Mouse (Mus musculus): ENCODE results near the gene Gm32742. TPM values are rescaled to one million over a fixed set of nuclear protein-coding genes. Genes with fewer than 3 reads are reported as not detected.
"Not testable (repeated sequence)": the region's sequence is repeated elsewhere in the genome, so short reads cannot be mapped to it uniquely, and the experiment has no call there.

The Gm32742 gene
- polyA plus RNA-seq, 1 experiment from 2014 or later, result not detected

DNA sequence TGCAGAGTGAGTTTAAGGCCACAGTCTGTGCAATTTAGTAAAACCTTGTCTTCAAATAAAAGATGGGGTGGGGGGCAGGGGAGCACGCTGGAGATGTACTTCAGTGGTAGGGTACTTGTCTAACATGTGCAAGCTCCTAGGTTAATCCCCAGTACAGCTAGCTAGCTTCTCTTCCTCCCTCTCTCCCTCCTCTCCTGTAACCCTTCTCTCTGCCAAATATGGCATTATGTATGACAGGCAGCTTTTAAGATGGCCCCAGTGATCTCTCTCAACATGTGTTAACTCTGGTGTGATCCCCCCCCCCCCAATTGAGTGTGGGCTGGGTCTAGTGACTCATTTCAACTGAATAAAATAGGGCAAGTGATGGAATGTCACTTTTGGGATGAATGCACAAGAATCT is 21.9 kb downstream of the Gm32742 start:
- H3K9me3 ChIP-seq (replicated peaks; ENCODE audit: control insufficient read depth, low read length), result no peaks in the 10 kb centered on the region
- H3K27me3 ChIP-seq (ENCODE audit: control insufficient read depth, insufficient read depth, low read length), result no peaks in the 10 kb centered on the region
- DNase-seq (ENCODE audit: low spot score) (no peak), ATAC-seq (replicated peaks; ENCODE audit: insufficient number of reproducible peaks, low FRiP score, low TSS enrichment, low read depth) (no peak)
- no peak overlapping the region for H3K9ac ChIP-seq (replicated peaks; ENCODE audit: low read length)
- no peak overlapping the region for H3K4me2 ChIP-seq (ENCODE audit: low read depth, low read length)
- no peak overlapping the region for H3K4me3 ChIP-seq (ENCODE audit: low read depth, low read length)
- H3K4me1 ChIP-seq (ENCODE audit: control insufficient read depth, insufficient read depth, low read length), result no peaks in the 10 kb centered on the region
- 92% methylated on average over 1 of the region's 1 CpGs for WGBS
- H3K27ac ChIP-seq (replicated peaks; ENCODE audit: low read depth, low read length), result no peak overlapping the region
- no peaks in the 10 kb centered on the region for H3K36me3 ChIP-seq (replicated peaks; ENCODE audit: control insufficient read depth, insufficient read depth, low read depth, low read length)

DNA sequence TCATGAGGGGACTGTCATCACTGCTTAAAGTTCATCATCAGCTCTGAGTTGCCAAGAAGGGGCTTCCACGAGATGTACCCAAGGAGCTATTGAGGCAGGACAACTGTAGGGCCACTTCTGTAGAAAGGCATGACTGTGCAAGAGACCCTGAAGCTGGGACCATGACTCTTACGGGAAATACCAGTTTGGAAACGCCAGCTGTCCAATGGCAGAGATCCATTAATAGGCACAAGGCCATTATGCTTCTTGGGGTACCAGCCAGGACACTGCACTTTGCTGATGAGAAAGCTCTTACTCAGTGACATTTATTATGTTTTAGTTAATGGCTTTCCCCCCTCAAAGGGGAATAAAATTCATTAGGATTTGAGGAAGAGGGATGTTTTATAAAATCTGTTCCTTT is 24.6 kb downstream of the Gm32742 start:
- H3K27ac ChIP-seq (replicated peaks; ENCODE audit: low read depth, low read length), result no peak overlapping the region
- no peak overlapping the region for H3K4me3 ChIP-seq (ENCODE audit: low read depth, low read length)
- H3K36me3 ChIP-seq (replicated peaks; ENCODE audit: control insufficient read depth, insufficient read depth, low read depth, low read length), result no peaks in the 10 kb centered on the region
- H3K4me2 ChIP-seq (ENCODE audit: low read depth, low read length), result no peak overlapping the region
- H3K4me1 ChIP-seq (ENCODE audit: control insufficient read depth, insufficient read depth, low read length), result no peaks in the 10 kb centered on the region
- no peaks in the 10 kb centered on the region for H3K27me3 ChIP-seq (ENCODE audit: control insufficient read depth, insufficient read depth, low read length)
- WGBS, result 88% methylated on average over 3 of the region's 3 CpGs
- DNase-seq (ENCODE audit: low spot score) (no peak), ATAC-seq (replicated peaks; ENCODE audit: insufficient number of reproducible peaks, low FRiP score, low TSS enrichment, low read depth) (no peak)
- no peaks in the 10 kb centered on the region for H3K9me3 ChIP-seq (replicated peaks; ENCODE audit: control insufficient read depth, low read length)
- H3K9ac ChIP-seq (replicated peaks; ENCODE audit: low read length), result no peak overlapping the region

DNA sequence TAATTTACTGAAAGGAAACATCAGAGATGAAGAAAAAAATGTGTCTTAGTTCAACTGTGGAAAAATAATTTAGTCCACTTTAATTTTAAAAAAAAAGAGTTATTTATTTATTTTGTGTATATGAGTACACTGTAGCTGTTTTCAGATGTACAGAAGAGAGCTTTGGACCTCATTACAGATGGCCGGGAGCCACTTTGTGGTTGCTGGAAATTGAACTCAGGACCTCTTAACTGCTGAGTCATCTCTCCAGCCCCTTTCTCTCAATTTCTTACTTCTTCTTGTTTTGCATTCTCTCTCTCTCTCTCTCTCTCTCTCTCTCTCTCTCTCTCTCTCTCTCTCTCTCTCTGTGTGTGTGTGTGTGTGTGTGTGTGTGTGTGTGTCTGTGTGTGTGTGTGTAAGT is 25.9 kb downstream of the Gm32742 start:
- not testable (repeated sequence) for H3K4me2 ChIP-seq (ENCODE audit: low read depth, low read length); H3K27ac ChIP-seq (replicated peaks; ENCODE audit: low read depth, low read length); ATAC-seq (replicated peaks; ENCODE audit: insufficient number of reproducible peaks, low FRiP score, low TSS enrichment, low read depth); H3K36me3 ChIP-seq (replicated peaks; ENCODE audit: control insufficient read depth, insufficient read depth, low read depth, low read length); DNase-seq (ENCODE audit: low spot score); H3K9me3 ChIP-seq (replicated peaks; ENCODE audit: control insufficient read depth, low read length); H3K4me3 ChIP-seq (ENCODE audit: low read depth, low read length); H3K27me3 ChIP-seq (ENCODE audit: control insufficient read depth, insufficient read depth, low read length); H3K4me1 ChIP-seq (ENCODE audit: control insufficient read depth, insufficient read depth, low read length); H3K9ac ChIP-seq (replicated peaks; ENCODE audit: low read length)
- 83% methylated on average over 1 of the region's 1 CpGs for WGBS

DNA sequence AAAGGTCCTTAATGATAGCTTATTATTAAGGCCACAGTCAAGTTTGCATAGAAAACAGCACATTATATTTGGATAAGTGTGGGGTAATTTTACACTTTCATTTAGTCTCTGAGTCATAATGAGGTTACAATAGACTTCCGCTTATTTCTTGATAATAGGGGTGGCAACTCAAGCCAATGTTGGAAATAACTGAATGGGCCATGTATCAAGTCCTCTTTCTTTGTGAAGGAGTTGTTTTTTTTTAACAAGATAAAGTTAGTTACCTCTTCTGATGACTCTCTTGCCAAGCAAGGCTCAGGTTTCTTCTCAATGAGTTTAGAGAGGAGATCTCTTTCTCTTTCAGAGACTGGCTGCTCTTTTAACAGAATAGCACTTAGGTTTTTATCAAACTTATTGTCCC is 27.0 kb downstream of the Gm32742 start:
- H3K27ac ChIP-seq (replicated peaks; ENCODE audit: low read depth, low read length), result no peak overlapping the region
- H3K4me3 ChIP-seq (ENCODE audit: low read depth, low read length), result no peak overlapping the region
- WGBS, result 97% methylated on average over 1 of the region's 1 CpGs
- no peaks in the 10 kb centered on the region for H3K9me3 ChIP-seq (replicated peaks; ENCODE audit: control insufficient read depth, low read length)
- no peaks in the 10 kb centered on the region for H3K27me3 ChIP-seq (ENCODE audit: control insufficient read depth, insufficient read depth, low read length)
- no peak overlapping the region for H3K9ac ChIP-seq (replicated peaks; ENCODE audit: low read length)
- H3K4me1 ChIP-seq (ENCODE audit: control insufficient read depth, insufficient read depth, low read length), result no peaks in the 10 kb centered on the region
- H3K36me3 ChIP-seq (replicated peaks; ENCODE audit: control insufficient read depth, insufficient read depth, low read depth, low read length), result no peaks in the 10 kb centered on the region
- ATAC-seq (replicated peaks; ENCODE audit: insufficient number of reproducible peaks, low FRiP score, low TSS enrichment, low read depth) (no peak), DNase-seq (ENCODE audit: low spot score) (no peak)
- H3K4me2 ChIP-seq (ENCODE audit: low read depth, low read length), result no peak overlapping the region

DNA sequence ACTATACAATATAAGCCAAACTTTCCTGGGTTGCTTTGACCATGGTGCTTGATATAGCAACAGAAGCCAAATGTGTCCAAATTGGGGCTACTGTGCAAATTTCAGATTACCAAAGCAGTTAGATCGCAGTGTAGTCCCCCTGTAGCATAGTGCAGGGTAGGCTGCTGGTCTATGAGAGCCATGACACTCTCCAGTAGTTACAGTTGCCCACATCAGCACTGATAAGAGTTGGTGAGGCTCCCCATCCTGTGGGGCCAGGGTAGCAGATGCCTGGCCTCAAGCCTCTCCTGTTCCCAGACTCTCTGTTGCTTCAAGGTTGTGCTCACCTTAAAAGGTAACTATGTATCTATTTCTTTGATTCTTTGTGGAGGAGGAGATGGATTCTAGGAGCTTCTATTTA is 27.5 kb downstream of the Gm32742 start:
- H3K4me1 ChIP-seq (ENCODE audit: control insufficient read depth, insufficient read depth, low read length), result no peaks in the 10 kb centered on the region
- no peak overlapping the region for H3K4me2 ChIP-seq (ENCODE audit: low read depth, low read length)
- no peak overlapping the region for H3K4me3 ChIP-seq (ENCODE audit: low read depth, low read length)
- no peak for ATAC-seq (replicated peaks; ENCODE audit: insufficient number of reproducible peaks, low FRiP score, low TSS enrichment, low read depth)
- no peaks in the 10 kb centered on the region for H3K27me3 ChIP-seq (ENCODE audit: control insufficient read depth, insufficient read depth, low read length)
- no peak overlapping the region for H3K9ac ChIP-seq (replicated peaks; ENCODE audit: low read length)
- 89% methylated on average over 1 of the region's 1 CpGs for WGBS
- no peak overlapping the region for H3K27ac ChIP-seq (replicated peaks; ENCODE audit: low read depth, low read length)
- no peak for DNase-seq (ENCODE audit: low spot score)
- H3K36me3 ChIP-seq (replicated peaks; ENCODE audit: control insufficient read depth, insufficient read depth, low read depth, low read length), result no peaks in the 10 kb centered on the region
- H3K9me3 ChIP-seq (replicated peaks; ENCODE audit: control insufficient read depth, low read length), result no peaks in the 10 kb centered on the region

DNA sequence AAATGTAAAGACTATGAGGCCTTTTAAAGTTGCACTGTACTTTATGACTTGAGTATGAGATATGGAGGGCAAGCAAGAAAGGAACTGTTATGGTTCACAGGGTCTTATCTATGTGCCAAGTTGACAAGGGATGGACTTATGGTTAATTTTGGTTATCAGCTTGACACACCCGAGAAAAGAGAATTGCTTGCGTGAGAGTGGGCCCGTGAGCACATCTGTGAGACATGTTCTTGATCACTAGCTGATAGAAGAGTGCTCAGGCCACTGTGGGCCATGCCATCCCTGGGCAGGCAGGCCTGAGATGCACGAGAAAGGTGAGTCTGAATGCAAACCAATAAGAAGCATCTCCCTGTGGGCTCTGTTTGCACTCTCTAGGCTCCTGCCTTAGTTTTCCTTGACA is 27.9 kb downstream of the Gm32742 start:
- Histone ChIP-seq H3K4me3 (ENCODE audit: low read depth, low read length) (no peak overlapping the region), H3K4me2 (ENCODE audit: low read depth, low read length) (no peak overlapping the region), H3K9ac (replicated peaks; ENCODE audit: low read length) (no peak overlapping the region), H3K36me3 (replicated peaks; ENCODE audit: control insufficient read depth, insufficient read depth, low read depth, low read length) (no peaks in the 10 kb centered on the region), H3K27ac (replicated peaks; ENCODE audit: low read depth, low read length) (no peak overlapping the region), H3K9me3 (replicated peaks; ENCODE audit: control insufficient read depth, low read length) (no peaks in the 10 kb centered on the region), H3K27me3 (ENCODE audit: control insufficient read depth, insufficient read depth, low read length) (no peaks in the 10 kb centered on the region), H3K4me1 (ENCODE audit: control insufficient read depth, insufficient read depth, low read length) (no peaks in the 10 kb centered on the region)
- ATAC-seq (replicated peaks; ENCODE audit: insufficient number of reproducible peaks, low FRiP score, low TSS enrichment, low read depth) (no peak), DNase-seq (ENCODE audit: low spot score) (no peak)
- WGBS, result 84% methylated on average over 4 of the region's 4 CpGs

DNA sequence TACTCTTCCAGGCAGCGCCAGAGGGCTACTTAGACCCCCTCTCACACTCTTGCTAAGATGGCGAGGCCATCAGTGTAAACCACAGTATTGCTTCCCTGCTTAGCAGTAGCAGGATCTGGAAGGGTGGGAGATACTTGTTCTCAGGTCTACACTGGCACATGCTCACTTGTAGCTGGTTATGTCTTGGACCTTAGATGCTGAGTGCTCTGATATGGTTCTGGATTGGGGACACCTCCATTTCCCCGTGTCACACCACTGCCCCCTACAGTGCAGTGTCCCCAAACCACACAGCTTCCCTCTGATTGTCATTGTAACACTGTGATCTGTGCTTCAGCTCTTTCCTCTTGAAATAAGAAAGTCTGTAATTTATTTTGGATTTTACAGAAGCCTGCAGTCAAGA is 28.3 kb downstream of the Gm32742 start:
- Histone ChIP-seq H3K9ac (replicated peaks; ENCODE audit: low read length) (no peak overlapping the region), H3K4me2 (ENCODE audit: low read depth, low read length) (no peak overlapping the region), H3K27me3 (ENCODE audit: control insufficient read depth, insufficient read depth, low read length) (no peaks in the 10 kb centered on the region), H3K27ac (replicated peaks; ENCODE audit: low read depth, low read length) (no peak overlapping the region), H3K36me3 (replicated peaks; ENCODE audit: control insufficient read depth, insufficient read depth, low read depth, low read length) (no peaks in the 10 kb centered on the region), H3K4me1 (ENCODE audit: control insufficient read depth, insufficient read depth, low read length) (no peaks in the 10 kb centered on the region), H3K4me3 (ENCODE audit: low read depth, low read length) (no peak overlapping the region), H3K9me3 (replicated peaks; ENCODE audit: control insufficient read depth, low read length) (no peaks in the 10 kb centered on the region)
- ATAC-seq (replicated peaks; ENCODE audit: insufficient number of reproducible peaks, low FRiP score, low TSS enrichment, low read depth) (no peak), DNase-seq (ENCODE audit: low spot score) (peak; percentile 30)
- 63% methylated on average over 3 of the region's 3 CpGs for WGBS

DNA sequence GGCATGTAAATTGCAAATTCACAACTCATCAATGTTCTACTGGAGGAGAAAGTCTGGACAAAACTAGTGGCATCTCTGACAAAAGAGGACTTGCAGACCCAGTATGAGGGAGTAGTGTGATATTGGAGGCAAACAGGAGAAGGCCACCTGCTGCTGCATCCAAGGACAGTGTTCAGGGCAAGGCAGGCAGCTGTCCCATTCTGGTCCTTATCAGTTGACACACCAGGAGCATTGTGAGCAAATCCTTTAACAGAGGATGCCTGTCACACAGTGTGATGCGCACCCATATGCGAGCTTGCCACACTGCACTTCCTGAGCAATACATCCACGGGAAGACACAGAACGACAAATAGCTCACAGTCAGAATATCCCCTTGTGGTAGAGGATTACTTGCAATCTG is 50.5 kb downstream of the Gm32742 start:
- ATAC-seq (replicated peaks; ENCODE audit: insufficient number of reproducible peaks, low FRiP score, low TSS enrichment, low read depth) (no peak), DNase-seq (ENCODE audit: low spot score) (no peak)
- 80% methylated on average over 4 of the region's 4 CpGs for WGBS
- Histone ChIP-seq H3K36me3 (replicated peaks; ENCODE audit: control insufficient read depth, insufficient read depth, low read depth, low read length) (no peaks in the 10 kb centered on the region), H3K27ac (replicated peaks; ENCODE audit: low read depth, low read length) (no peak overlapping the region), H3K4me1 (ENCODE audit: control insufficient read depth, insufficient read depth, low read length) (no peaks in the 10 kb centered on the region), H3K4me2 (ENCODE audit: low read depth, low read length) (no peak overlapping the region), H3K9ac (replicated peaks; ENCODE audit: low read length) (no peak overlapping the region), H3K9me3 (replicated peaks; ENCODE audit: control insufficient read depth, low read length) (no peaks in the 10 kb centered on the region), H3K4me3 (ENCODE audit: low read depth, low read length) (no peak overlapping the region), H3K27me3 (ENCODE audit: control insufficient read depth, insufficient read depth, low read length) (no peaks in the 10 kb centered on the region)

DNA sequence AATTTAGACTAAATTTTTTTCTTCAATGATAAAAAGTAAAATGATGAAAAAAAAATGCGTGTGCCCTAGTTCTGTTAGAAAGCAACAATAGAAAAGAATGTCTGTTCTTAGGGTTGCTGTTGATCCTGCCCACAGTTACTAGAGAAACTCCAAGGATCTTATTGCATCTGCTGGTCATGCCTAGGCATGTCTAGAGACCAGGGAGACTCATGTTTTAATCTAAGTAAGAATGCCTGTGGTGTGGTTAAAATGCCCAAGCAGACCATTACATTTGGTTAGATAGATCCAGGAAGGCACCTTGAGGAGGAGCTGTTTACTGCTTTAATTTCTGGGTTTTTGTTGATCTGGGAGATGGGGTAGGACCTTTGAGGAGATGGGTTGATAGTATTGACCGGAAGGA is 59.6 kb downstream of the Gm32742 start:
- DNase-seq (ENCODE audit: low spot score) (no peak), ATAC-seq (replicated peaks; ENCODE audit: insufficient number of reproducible peaks, low FRiP score, low TSS enrichment, low read depth) (no peak)
- WGBS, result 88% methylated on average over 2 of the region's 2 CpGs
- Histone ChIP-seq H3K27me3 (ENCODE audit: control insufficient read depth, insufficient read depth, low read length) (no peaks in the 10 kb centered on the region), H3K4me3 (ENCODE audit: low read depth, low read length) (no peak overlapping the region), H3K9ac (replicated peaks; ENCODE audit: low read length) (no peak overlapping the region), H3K4me1 (ENCODE audit: control insufficient read depth, insufficient read depth, low read length) (no peaks in the 10 kb centered on the region), H3K9me3 (replicated peaks; ENCODE audit: control insufficient read depth, low read length) (no peaks in the 10 kb centered on the region), H3K36me3 (replicated peaks; ENCODE audit: control insufficient read depth, insufficient read depth, low read depth, low read length) (no peaks in the 10 kb centered on the region), H3K4me2 (ENCODE audit: low read depth, low read length) (no peak overlapping the region), H3K27ac (replicated peaks; ENCODE audit: low read depth, low read length) (no peak overlapping the region)

Measured in embryonic facial prominence, embryonic 11.5 days (tissue).